Mouse (Mus musculus) embryo, embryonic 9.5 days (tissue): ENCODE measurements around the gene Ggt7.
"Not testable (repeated sequence)": the region's sequence is repeated elsewhere in the genome, so short reads cannot be mapped to it uniquely, and the experiment has no call there.

Experiments used
- DNase-seq: peaks from one replicate; pipeline ENCODE4 v3.0.0-alpha.2; 2017; ENCODE audit errors: extremely low spot score

Ggt7 gene

GRCm38 (mm10) chr2:155517455-155518423, at the start of gene Ggt7, which contains the start of gene Acss2:
TSS of gene Ggt7 (minus strand) at chr2:155518237.
TSS of gene Acss2 (plus strand) at chr2:155517948.
- peak; percentile 98 for DNase-seq

GRCm38 (mm10) chr2:155567751-155568150, 49.7 kb upstream of the Ggt7 start:
- DNase-seq, result no peak

- DNase-seq, result no peak
Observed at GRCm38 (mm10) chr2:155562934-155563333, 44.9 kb upstream of the Ggt7 start.

GRCm38 (mm10) chr2:155562209-155562608, 44.2 kb upstream of the Ggt7 start:
- no peak for DNase-seq

GRCm38 (mm10) chr2:155554426-155554985, 36.5 kb upstream of the Ggt7 start:
- no peak for DNase-seq

- no peak for DNase-seq
Observed at GRCm38 (mm10) chr2:155552949-155553354, 34.9 kb upstream of the Ggt7 start.

GRCm38 (mm10) chr2:155552336-155552735, 34.3 kb upstream of the Ggt7 start:
- DNase-seq, result no peak

GRCm38 (mm10) chr2:155546955-155547354, 28.9 kb upstream of the Ggt7 start:
- no peak for DNase-seq

GRCm38 (mm10) chr2:155540822-155541458, 22.9 kb upstream of the Ggt7 start:
- no peak for DNase-seq

GRCm38 (mm10) chr2:155539696-155540095, 21.7 kb upstream of the Ggt7 start:
- no peak for DNase-seq

GRCm38 (mm10) chr2:155538463-155539057, 20.5 kb upstream of the Ggt7 start:
- not testable (repeated sequence) for DNase-seq

GRCm38 (mm10) chr2:155537761-155538462, 19.9 kb upstream of the Ggt7 start:
- no peak for DNase-seq

GRCm38 (mm10) chr2:155536292-155536691, 18.3 kb upstream of the Ggt7 start:
- DNase-seq, result no peak

GRCm38 (mm10) chr2:155527367-155527766, 9.3 kb upstream of the Ggt7 start:
- DNase-seq, result no peak

GRCm38 (mm10) chr2:155524378-155524777, 6.3 kb upstream of the Ggt7 start:
- DNase-seq, result no peak

- no peak for DNase-seq
Observed at GRCm38 (mm10) chr2:155523706-155524105, 5.7 kb upstream of the Ggt7 start.

GRCm38 (mm10) chr2:155518531-155519270, 664 bp upstream of the Ggt7 start:
- no peak for DNase-seq

- DNase-seq, result peak; percentile 67
Observed at GRCm38 (mm10) chr2:155515941-155516340, 2.1 kb downstream of the Ggt7 start.

GRCm38 (mm10) chr2:155514666-155515065, 3.4 kb downstream of the Ggt7 start:
- peak; percentile 66 for DNase-seq

- no peak for DNase-seq
Observed at GRCm38 (mm10) chr2:155513543-155513942, 4.5 kb downstream of the Ggt7 start.

GRCm38 (mm10) chr2:155512479-155512878, 5.6 kb downstream of the Ggt7 start:
- peak; percentile 48 for DNase-seq
